Mouse (Mus musculus): Measurements from ENCODE around the gene Olfr618. TPM values are rescaled to one million over a fixed set of nuclear protein-coding genes. Genes with fewer than 3 reads are reported as not detected.

Olfr618 gene
- polyA plus RNA-seq, 1 experiment = not detected

- no peaks in the 10 kb centered on the region for H3K27me3 ChIP-seq (ENCODE audit: control insufficient read depth, insufficient read depth, low read length, poor library complexity, severe bottlenecking)
- no peaks in the 10 kb centered on the region for H3K4me1 ChIP-seq (ENCODE audit: control insufficient read depth, insufficient read depth, low read length)
- no peak within 1 kb of the TSS for H3K4me3 ChIP-seq (ENCODE audit: low read depth, low read length)
- no peak within 1 kb of the TSS for H3K9ac ChIP-seq (ENCODE audit: low read depth, poor library complexity, severe bottlenecking)
- H3K9me3 ChIP-seq (replicated peaks; ENCODE audit: control insufficient read depth, insufficient read depth, low read length, poor library complexity, severe bottlenecking) = no peaks in the 10 kb centered on the region
- TF ChIP-seq EP300 (IDR thresholded peaks at IDR 0.05; ENCODE audit: insufficient read depth, low read depth, low read length) = no peak
- TF ChIP-seq CTCF (IDR thresholded peaks at IDR 0.05; ENCODE audit: low read depth, low read length) = no peak
- no peak for TF ChIP-seq POLR2A (IDR thresholded peaks at IDR 0.05; ENCODE audit: insufficient read depth, low read length)
- no peak within 1 kb of the TSS for H3K27ac ChIP-seq (ENCODE audit: insufficient read depth, low read length)
- no peaks in the 10 kb centered on the region for H3K36me3 ChIP-seq (ENCODE audit: control insufficient read depth, insufficient read depth, low read length, poor library complexity, severe bottlenecking)
These were observed 10.4 kb downstream of the Olfr618 start, which contains the start of gene Olfr619 for GRCm38 (mm10) chr7:103600275-103600674. TSS of gene Olfr619 (plus strand) at chr7:103600575.

- TF ChIP-seq CTCF (IDR thresholded peaks at IDR 0.05; ENCODE audit: low read depth, low read length) (no peak), EP300 (IDR thresholded peaks at IDR 0.05; ENCODE audit: insufficient read depth, low read depth, low read length) (no peak), POLR2A (IDR thresholded peaks at IDR 0.05; ENCODE audit: insufficient read depth, low read length) (no peak)
- Histone ChIP-seq H3K36me3 (ENCODE audit: control insufficient read depth, insufficient read depth, low read length, poor library complexity, severe bottlenecking) (no peaks in the 10 kb centered on the region), H3K27ac (ENCODE audit: insufficient read depth, low read length) (no peak overlapping the region), H3K4me1 (ENCODE audit: control insufficient read depth, insufficient read depth, low read length) (no peaks in the 10 kb centered on the region), H3K9me3 (replicated peaks; ENCODE audit: control insufficient read depth, insufficient read depth, low read length, poor library complexity, severe bottlenecking) (no peaks in the 10 kb centered on the region), H3K27me3 (ENCODE audit: control insufficient read depth, insufficient read depth, low read length, poor library complexity, severe bottlenecking) (no peaks in the 10 kb centered on the region), H3K9ac (ENCODE audit: low read depth, poor library complexity, severe bottlenecking) (no peak overlapping the region), H3K4me3 (ENCODE audit: low read depth, low read length) (no peak overlapping the region)
These were observed 17.5 kb downstream of the Olfr618 start for GRCm38 (mm10) chr7:103607425-103607824.

GRCm38 (mm10) chr7:103612434-103612833 lies 22.5 kb downstream of the Olfr618 start, which contains the start of gene Olfr620:
TSS of gene Olfr620 (minus strand) at chr7:103612534.
- Histone ChIP-seq H3K4me3 (ENCODE audit: low read depth, low read length) (no peak within 1 kb of the TSS), H3K27me3 (ENCODE audit: control insufficient read depth, insufficient read depth, low read length, poor library complexity, severe bottlenecking) (no peaks in the 10 kb centered on the region), H3K27ac (ENCODE audit: insufficient read depth, low read length) (no peak within 1 kb of the TSS), H3K36me3 (ENCODE audit: control insufficient read depth, insufficient read depth, low read length, poor library complexity, severe bottlenecking) (no peaks in the 10 kb centered on the region), H3K4me1 (ENCODE audit: control insufficient read depth, insufficient read depth, low read length) (no peaks in the 10 kb centered on the region), H3K9ac (ENCODE audit: low read depth, poor library complexity, severe bottlenecking) (no peak within 1 kb of the TSS), H3K9me3 (replicated peaks; ENCODE audit: control insufficient read depth, insufficient read depth, low read length, poor library complexity, severe bottlenecking) (peaks cover 5% of the 10 kb centered on the region)
- no peak for TF ChIP-seq EP300 (IDR thresholded peaks at IDR 0.05; ENCODE audit: insufficient read depth, low read depth, low read length)
- no peak for TF ChIP-seq CTCF (IDR thresholded peaks at IDR 0.05; ENCODE audit: low read depth, low read length)
- TF ChIP-seq POLR2A (IDR thresholded peaks at IDR 0.05; ENCODE audit: insufficient read depth, low read length) = no peak

- TF ChIP-seq POLR2A (IDR thresholded peaks at IDR 0.05; ENCODE audit: insufficient read depth, low read length) (no peak), EP300 (IDR thresholded peaks at IDR 0.05; ENCODE audit: insufficient read depth, low read depth, low read length) (no peak), CTCF (IDR thresholded peaks at IDR 0.05; ENCODE audit: low read depth, low read length) (no peak)
- no peaks in the 10 kb centered on the region for H3K27me3 ChIP-seq (ENCODE audit: control insufficient read depth, insufficient read depth, low read length, poor library complexity, severe bottlenecking)
These were observed 46.9 kb downstream of the Olfr618 start for GRCm38 (mm10) chr7:103636795-103637194.

GRCm38 (mm10) chr7:103642602-103643001 lies 52.7 kb downstream of the Olfr618 start, which contains the start of gene Olfr622:
TSS of gene Olfr622 (minus strand) at chr7:103642702.
- Histone ChIP-seq H3K27ac (ENCODE audit: insufficient read depth, low read length) (no peak within 1 kb of the TSS), H3K4me3 (ENCODE audit: low read depth, low read length) (no peak within 1 kb of the TSS), H3K9me3 (replicated peaks; ENCODE audit: control insufficient read depth, insufficient read depth, low read length, poor library complexity, severe bottlenecking) (no peaks in the 10 kb centered on the region), H3K9ac (ENCODE audit: low read depth, poor library complexity, severe bottlenecking) (no peak within 1 kb of the TSS), H3K36me3 (ENCODE audit: control insufficient read depth, insufficient read depth, low read length, poor library complexity, severe bottlenecking) (no peaks in the 10 kb centered on the region), H3K27me3 (ENCODE audit: control insufficient read depth, insufficient read depth, low read length, poor library complexity, severe bottlenecking) (no peaks in the 10 kb centered on the region), H3K4me1 (ENCODE audit: control insufficient read depth, insufficient read depth, low read length) (no peaks in the 10 kb centered on the region)
- TF ChIP-seq EP300 (IDR thresholded peaks at IDR 0.05; ENCODE audit: insufficient read depth, low read depth, low read length) = no peak

More at GRCm38 (mm10) chr7:103636795-103637194, 46.9 kb downstream of the Olfr618 start:
- Histone ChIP-seq H3K9me3 (replicated peaks; ENCODE audit: control insufficient read depth, insufficient read depth, low read length, poor library complexity, severe bottlenecking) (no peaks in the 10 kb centered on the region), H3K9ac (ENCODE audit: low read depth, poor library complexity, severe bottlenecking) (no peak overlapping the region), H3K4me1 (ENCODE audit: control insufficient read depth, insufficient read depth, low read length) (no peaks in the 10 kb centered on the region), H3K27ac (ENCODE audit: insufficient read depth, low read length) (no peak overlapping the region), H3K36me3 (ENCODE audit: control insufficient read depth, insufficient read depth, low read length, poor library complexity, severe bottlenecking) (no peaks in the 10 kb centered on the region), H3K4me3 (ENCODE audit: low read depth, low read length) (no peak overlapping the region)

GRCm38 (mm10) chr7:103644070-103644469 lies 54.2 kb downstream of the Olfr618 start:
- H3K4me1 ChIP-seq (ENCODE audit: control insufficient read depth, insufficient read depth, low read length) = no peaks in the 10 kb centered on the region
- TF ChIP-seq EP300 (IDR thresholded peaks at IDR 0.05; ENCODE audit: insufficient read depth, low read depth, low read length) (no peak), POLR2A (IDR thresholded peaks at IDR 0.05; ENCODE audit: insufficient read depth, low read length) (no peak), CTCF (IDR thresholded peaks at IDR 0.05; ENCODE audit: low read depth, low read length) (no peak)

More at GRCm38 (mm10) chr7:103644070-103644469, 54.2 kb downstream of the Olfr618 start:
- Histone ChIP-seq H3K9me3 (replicated peaks; ENCODE audit: control insufficient read depth, insufficient read depth, low read length, poor library complexity, severe bottlenecking) (no peaks in the 10 kb centered on the region), H3K27ac (ENCODE audit: insufficient read depth, low read length) (no peak overlapping the region), H3K9ac (ENCODE audit: low read depth, poor library complexity, severe bottlenecking) (no peak overlapping the region), H3K27me3 (ENCODE audit: control insufficient read depth, insufficient read depth, low read length, poor library complexity, severe bottlenecking) (no peaks in the 10 kb centered on the region), H3K36me3 (ENCODE audit: control insufficient read depth, insufficient read depth, low read length, poor library complexity, severe bottlenecking) (no peaks in the 10 kb centered on the region), H3K4me3 (ENCODE audit: low read depth, low read length) (no peak overlapping the region)

Other genes starting within 250 kb of the Olfr618 start
- not detected in 2 replicates for gene Olfr600, start 240.4 kb upstream of the Olfr618 start, polyA plus RNA-seq (2011; ENCODE audit: insufficient read depth, insufficient read length, low read depth, missing spikeins)
- gene Olfr601, start 227.4 kb upstream of the Olfr618 start, polyA plus RNA-seq (2011; ENCODE audit: insufficient read depth, insufficient read length, low read depth, missing spikeins) = not detected in 2 replicates
- gene Olfr603, start 203.9 kb upstream of the Olfr618 start, polyA plus RNA-seq (2011; ENCODE audit: insufficient read depth, insufficient read length, low read depth, missing spikeins) = not detected in 2 replicates
- not detected in 2 replicates for gene Usp17lc, start 175.0 kb upstream of the Olfr618 start, polyA plus RNA-seq (2011; ENCODE audit: insufficient read depth, insufficient read length, low read depth, missing spikeins)
- not detected in 2 replicates for gene Olfr605, start 144.7 kb upstream of the Olfr618 start, polyA plus RNA-seq (2011; ENCODE audit: insufficient read depth, insufficient read length, low read depth, missing spikeins)
- not detected in 2 replicates for gene Olfr606, start 141.1 kb upstream of the Olfr618 start, polyA plus RNA-seq (2011; ENCODE audit: insufficient read depth, insufficient read length, low read depth, missing spikeins)
- 0.13 TPM in 1 of 2 replicates, not detected in the other for gene Olfr607, start 126.0 kb upstream of the Olfr618 start, polyA plus RNA-seq (2011; ENCODE audit: insufficient read depth, insufficient read length, low read depth, missing spikeins)
- gene Olfr608, start 120.2 kb upstream of the Olfr618 start, polyA plus RNA-seq (2011; ENCODE audit: insufficient read depth, insufficient read length, low read depth, missing spikeins) = not detected in 2 replicates
- gene Olfr609, start 92.0 kb upstream of the Olfr618 start, polyA plus RNA-seq (2011; ENCODE audit: insufficient read depth, insufficient read length, low read depth, missing spikeins) = not detected in 2 replicates
- not detected in 2 replicates for gene Olfr610, start 78.0 kb upstream of the Olfr618 start, polyA plus RNA-seq (2011; ENCODE audit: insufficient read depth, insufficient read length, low read depth, missing spikeins)
- gene Olfr611, start 69.3 kb upstream of the Olfr618 start, polyA plus RNA-seq (2011; ENCODE audit: insufficient read depth, insufficient read length, low read depth, missing spikeins) = not detected in 2 replicates
- gene Olfr612, start 47.4 kb upstream of the Olfr618 start, polyA plus RNA-seq (2011; ENCODE audit: insufficient read depth, insufficient read length, low read depth, missing spikeins) = not detected in 2 replicates
- gene Olfr613, start 42.0 kb upstream of the Olfr618 start, polyA plus RNA-seq (2011; ENCODE audit: insufficient read depth, insufficient read length, low read depth, missing spikeins) = not detected in 2 replicates
- gene Olfr615, start 34.0 kb upstream of the Olfr618 start, polyA plus RNA-seq (2011; ENCODE audit: insufficient read depth, insufficient read length, low read depth, missing spikeins) = not detected in 2 replicates
- not detected in 2 replicates for gene Olfr616, start 21.0 kb upstream of the Olfr618 start, polyA plus RNA-seq (2011; ENCODE audit: insufficient read depth, insufficient read length, low read depth, missing spikeins)
- not detected in 2 replicates for gene Olfr617, start 17.0 kb upstream of the Olfr618 start, polyA plus RNA-seq (2011; ENCODE audit: insufficient read depth, insufficient read length, low read depth, missing spikeins)
- gene Olfr619, start 10.5 kb downstream of the Olfr618 start, polyA plus RNA-seq (2011; ENCODE audit: insufficient read depth, insufficient read length, low read depth, missing spikeins) = not detected in 2 replicates
- not detected in 2 replicates for gene Olfr620, start 22.4 kb downstream of the Olfr618 start, polyA plus RNA-seq (2011; ENCODE audit: insufficient read depth, insufficient read length, low read depth, missing spikeins)
- not detected in 2 replicates for gene Olfr622, start 52.6 kb downstream of the Olfr618 start, polyA plus RNA-seq (2011; ENCODE audit: insufficient read depth, insufficient read length, low read depth, missing spikeins)
- gene Olfr623, start 73.6 kb downstream of the Olfr618 start, polyA plus RNA-seq (2011; ENCODE audit: insufficient read depth, insufficient read length, low read depth, missing spikeins) = not detected in 2 replicates
- gene Olfr624, start 81.1 kb downstream of the Olfr618 start, polyA plus RNA-seq (2011; ENCODE audit: insufficient read depth, insufficient read length, low read depth, missing spikeins) = 0.13 TPM in 1 of 2 replicates, not detected in the other
- gene Olfr625-ps1, start 92.6 kb downstream of the Olfr618 start, polyA plus RNA-seq (2011; ENCODE audit: insufficient read depth, insufficient read length, low read depth, missing spikeins) = not detected in 2 replicates
- 0.16 TPM in 1 of 2 replicates, not detected in the other for gene Olfr243, start 124.6 kb downstream of the Olfr618 start, polyA plus RNA-seq (2011; ENCODE audit: insufficient read depth, insufficient read length, low read depth, missing spikeins)
- gene Olfr628, start 140.3 kb downstream of the Olfr618 start, polyA plus RNA-seq (2011; ENCODE audit: insufficient read depth, insufficient read length, low read depth, missing spikeins) = not detected in 2 replicates
- not detected in 2 replicates for gene Olfr629, start 154.8 kb downstream of the Olfr618 start, polyA plus RNA-seq (2011; ENCODE audit: insufficient read depth, insufficient read length, low read depth, missing spikeins)
- not detected in 2 replicates for gene Olfr630, start 167.2 kb downstream of the Olfr618 start, polyA plus RNA-seq (2011; ENCODE audit: insufficient read depth, insufficient read length, low read depth, missing spikeins)
- gene Olfr69, start 181.5 kb downstream of the Olfr618 start, polyA plus RNA-seq (2011; ENCODE audit: insufficient read depth, insufficient read length, low read depth, missing spikeins) = not detected in 2 replicates
- gene Olfr68, start 189.6 kb downstream of the Olfr618 start, polyA plus RNA-seq (2011; ENCODE audit: insufficient read depth, insufficient read length, low read depth, missing spikeins) = not detected in 2 replicates
- gene Olfr67, start 201.7 kb downstream of the Olfr618 start, polyA plus RNA-seq (2011; ENCODE audit: insufficient read depth, insufficient read length, low read depth, missing spikeins) = not detected in 2 replicates
- 1.2 and 2.2 TPM in 2 replicates for gene Hbb-bt, start 223.9 kb downstream of the Olfr618 start, polyA plus RNA-seq (2011; ENCODE audit: insufficient read depth, insufficient read length, low read depth, missing spikeins)
- gene Hbb-bs, start 238.0 kb downstream of the Olfr618 start, polyA plus RNA-seq (2011; ENCODE audit: insufficient read depth, insufficient read length, low read depth, missing spikeins) = 3.5 TPM in 1 of 2 replicates, not detected in the other